Mouse (Mus musculus) myocyte (in vitro differentiated cells): ENCODE results near the gene Tfpt. TPM values are rescaled to one million over a fixed set of nuclear protein-coding genes. Genes with fewer than 3 reads are reported as not detected.
"Not testable (repeated sequence)": the region's sequence is repeated elsewhere in the genome, so short reads cannot be mapped to it uniquely, and the experiment has no call there.

Experiments
- H3K27me3 ChIP-seq: one replicate; pipeline ENCODE4 v1.6.1; 2011; ENCODE audit not compliant: control insufficient read depth, insufficient read depth, insufficient read length
- H3K36me3 ChIP-seq: one replicate; pipeline ENCODE4 v1.6.1; 2011; ENCODE audit not compliant: control insufficient read depth, insufficient read depth
- H3K4me2 ChIP-seq: one replicate; pipeline ENCODE4 v1.6.1; 2011; ENCODE audit warnings: low read depth, control low read depth
- H3K4me3 ChIP-seq: one replicate; pipeline ENCODE4 v1.5.1; 2011; ENCODE audit warnings: mild to moderate bottlenecking, control low read depth, moderate library complexity
- H3K79me2 ChIP-seq: one replicate; pipeline ENCODE4 v1.6.1; 2011; ENCODE audit not compliant: control insufficient read depth, insufficient read depth
- H3ac ChIP-seq: one replicate; pipeline ENCODE4 v1.6.1; 2011; ENCODE audit not compliant: control insufficient read depth, insufficient read length
- CEBPB ChIP-seq: IDR thresholded peaks from 2 replicates; pipeline ENCODE4 v1.6.1; 2011; ENCODE audit warnings: mild to moderate bottlenecking, moderate library complexity; ENCODE audit not compliant: poor library complexity, insufficient read depth, severe bottlenecking
- E2F4 ChIP-seq: IDR thresholded peaks from one replicate; pipeline ENCODE4 v1.6.1; 2011; ENCODE audit warnings: mild to moderate bottlenecking, control low read depth, moderate library complexity; ENCODE audit not compliant: insufficient read depth
- MAX ChIP-seq: IDR thresholded peaks from one replicate; pipeline ENCODE4 v1.6.1; 2011; ENCODE audit warnings: low read depth, mild to moderate bottlenecking, control low read depth
- MYOD1 ChIP-seq, 3 experiments: IDR thresholded peaks; one replicate each; pipeline ENCODE4 v1.6.1; 2011; ENCODE audit warnings: control low read depth in 2 of 3, low read depth in 2 of 3, mild to moderate bottlenecking in 2 of 3, moderate library complexity in 1 of 3; ENCODE audit not compliant: insufficient read length in 2 of 3, control insufficient read depth in 1 of 3
- MYOG ChIP-seq, 3 experiments: IDR thresholded peaks; one replicate each; pipeline ENCODE4 v1.6.1; 2011; ENCODE audit warnings: control low read depth in 2 of 3, low read depth in 2 of 3, mild to moderate bottlenecking in 2 of 3; ENCODE audit not compliant: insufficient read length in 2 of 3, control insufficient read depth in 1 of 3, insufficient read depth in 1 of 3
- POLR2A ChIP-seq: IDR thresholded peaks from one replicate; pipeline ENCODE4 v1.6.1; 2011; ENCODE audit warnings: low read depth, mild to moderate bottlenecking, control low read depth, moderate library complexity; ENCODE audit not compliant: insufficient read length
- POLR2AphosphoS2 ChIP-seq: IDR thresholded peaks from one replicate; pipeline ENCODE4 v1.6.1; 2011; ENCODE audit warnings: low read depth, control low read depth; ENCODE audit not compliant: insufficient read length
- REST ChIP-seq: IDR thresholded peaks from one replicate; pipeline ENCODE4 v1.6.1; 2011; ENCODE audit warnings: mild to moderate bottlenecking, control low read depth, moderate library complexity; ENCODE audit not compliant: insufficient read depth, insufficient read length
- SRF ChIP-seq: IDR thresholded peaks from one replicate; pipeline ENCODE4 v1.6.1; 2011; ENCODE audit warnings: low read depth; ENCODE audit not compliant: control insufficient read depth, insufficient read length
- TCF12 ChIP-seq: IDR thresholded peaks from one replicate; pipeline ENCODE4 v1.6.1; 2011; ENCODE audit warnings: mild to moderate bottlenecking, control low read depth; ENCODE audit not compliant: poor library complexity, insufficient read depth, severe bottlenecking
- TCF3 ChIP-seq: IDR thresholded peaks from one replicate; pipeline ENCODE4 v1.6.1; 2011; ENCODE audit warnings: low read depth, control low read depth; ENCODE audit not compliant: insufficient read length
- USF1 ChIP-seq: IDR thresholded peaks from one replicate; pipeline ENCODE4 v1.6.1; 2011; ENCODE audit warnings: low read depth, mild to moderate bottlenecking, control low read depth, moderate library complexity
- polyA plus RNA-seq: library from polyadenylated mRNA; unstranded; fragments of >200 nt; fragmentation: generic; extraction: Trizol; gene quantifications from one replicate; pipeline ENCODE4 v1.2.1, GENCODE M21; 2012; ENCODE audit warnings: missing spikeins

Tfpt gene
- polyA plus RNA-seq, 1 experiment: 27.2 TPM

GRCm38 (mm10) chr7:3578196-3578595, 51.5 kb downstream of the Tfpt start:
- H3K27me3 ChIP-seq: no peaks in the 10 kb centered on the region
- H3ac ChIP-seq: no peak overlapping the region
- no peak overlapping the region for H3K4me2 ChIP-seq
- no peaks in the 10 kb centered on the region for H3K36me3 ChIP-seq
- H3K79me2 ChIP-seq: no peaks in the 10 kb centered on the region
- no peak overlapping the region for H3K4me3 ChIP-seq
- TF ChIP-seq REST: no peak
- no peak for TF ChIP-seq POLR2AphosphoS2
- TF ChIP-seq CEBPB: no peak
- TF ChIP-seq MAX: no peak
- TF ChIP-seq E2F4: no peak
- TF ChIP-seq USF1: no peak
- no peak for TF ChIP-seq SRF
- no peak for TF ChIP-seq POLR2A
- no peak for TF ChIP-seq TCF12
- no peak for TF ChIP-seq MYOD1 (IDR thresholded peaks at IDR 0.05; ENCODE audit: control insufficient read depth in 1 of 3, insufficient read length in 2 of 3, low read depth in 2 of 3)
- no peak for TF ChIP-seq MYOG (IDR thresholded peaks at IDR 0.05; ENCODE audit: control insufficient read depth in 1 of 3, insufficient read depth in 1 of 3, insufficient read length in 2 of 3, low read depth in 2 of 3)
- TF ChIP-seq TCF3: no peak

- TF ChIP-seq POLR2AphosphoS2: no peak
- Histone ChIP-seq H3K4me2 (no peak overlapping the region), H3ac (no peak overlapping the region), H3K36me3 (no peaks in the 10 kb centered on the region), H3K27me3 (no peaks in the 10 kb centered on the region), H3K4me3 (no peak overlapping the region), H3K79me2 (no peaks in the 10 kb centered on the region)
Measured at GRCm38 (mm10) chr7:3576354-3577124, 53.2 kb downstream of the Tfpt start.

GRCm38 (mm10) chr7:3574216-3574615, 55.5 kb downstream of the Tfpt start:
- H3K27me3 ChIP-seq: no peaks in the 10 kb centered on the region
- H3K4me3 ChIP-seq: no peak overlapping the region
- H3ac ChIP-seq: no peak overlapping the region
- no peaks in the 10 kb centered on the region for H3K79me2 ChIP-seq
- no peaks in the 10 kb centered on the region for H3K36me3 ChIP-seq
- no peak overlapping the region for H3K4me2 ChIP-seq
- TF ChIP-seq CEBPB (no peak), POLR2A (no peak), E2F4 (no peak), SRF (no peak), REST (no peak), MAX (no peak), POLR2AphosphoS2 (no peak), MYOG (IDR thresholded peaks at IDR 0.05; ENCODE audit: control insufficient read depth in 1 of 3, insufficient read depth in 1 of 3, insufficient read length in 2 of 3, low read depth in 2 of 3) (no peak), USF1 (no peak), TCF3 (no peak), MYOD1 (IDR thresholded peaks at IDR 0.05; ENCODE audit: control insufficient read depth in 1 of 3, insufficient read length in 2 of 3, low read depth in 2 of 3) (no peak), TCF12 (no peak)

GRCm38 (mm10) chr7:3571847-3572246, 57.9 kb downstream of the Tfpt start:
- Histone ChIP-seq H3K79me2 (no peaks in the 10 kb centered on the region), H3K4me2 (no peak overlapping the region), H3K36me3 (no peaks in the 10 kb centered on the region), H3K4me3 (no peak overlapping the region), H3ac (no peak overlapping the region), H3K27me3 (no peaks in the 10 kb centered on the region)
- TF ChIP-seq TCF12 (no peak), MAX (no peak), CEBPB (no peak), USF1 (no peak), SRF (no peak), E2F4 (no peak), MYOG (IDR thresholded peaks at IDR 0.05; ENCODE audit: control insufficient read depth in 1 of 3, insufficient read depth in 1 of 3, insufficient read length in 2 of 3, low read depth in 2 of 3) (no peak), MYOD1 (IDR thresholded peaks at IDR 0.05; ENCODE audit: control insufficient read depth in 1 of 3, insufficient read length in 2 of 3, low read depth in 2 of 3) (no peak), TCF3 (no peak), POLR2AphosphoS2 (no peak), POLR2A (no peak)

- H3K4me2 ChIP-seq, H3K4me3 ChIP-seq, H3K27me3 ChIP-seq, H3K36me3 ChIP-seq, H3ac ChIP-seq, H3K79me2 ChIP-seq: not testable (repeated sequence)
Measured at GRCm38 (mm10) chr7:3570580-3570979, 59.1 kb downstream of the Tfpt start.

Other genes with a start within 250 kb of the Tfpt start
- 0.18 TPM for gene Cacng8, start 239.2 kb downstream of the Tfpt start, polyA plus RNA-seq
- gene Cacng6, start 205.7 kb downstream of the Tfpt start, polyA plus RNA-seq: 15.0 TPM
- gene Tarm1, start 127.3 kb downstream of the Tfpt start, polyA plus RNA-seq: 0.04 TPM
- gene Oscar, start 13.8 kb downstream of the Tfpt start, polyA plus RNA-seq: not detected
- gene Ndufa3, start 12.6 kb downstream of the Tfpt start, polyA plus RNA-seq: 537 TPM
- gene Prpf31, start 56 bp upstream of the Tfpt start, polyA plus RNA-seq: 54.8 TPM
- gene Cnot3, start 15.3 kb upstream of the Tfpt start, polyA plus RNA-seq: 49.0 TPM
- gene Leng1, start 35.9 kb upstream of the Tfpt start, polyA plus RNA-seq: 9.5 TPM
- 1.2 TPM for gene Tmc4, start 47.6 kb upstream of the Tfpt start, polyA plus RNA-seq
- 93.9 TPM for gene Tsen34, start 62.9 kb upstream of the Tfpt start, polyA plus RNA-seq
- 29.9 TPM for gene Mboat7, start 63.6 kb upstream of the Tfpt start, polyA plus RNA-seq
- gene Rps9, start 74.1 kb upstream of the Tfpt start, polyA plus RNA-seq: 2,199 TPM
- gene Pirb, start 90.5 kb upstream of the Tfpt start, polyA plus RNA-seq: 0.01 TPM
- gene Gm15448, start 195.8 kb upstream of the Tfpt start, polyA plus RNA-seq: not detected
- not detected for gene Pira2, start 215.1 kb upstream of the Tfpt start, polyA plus RNA-seq